Mouse (Mus musculus) myocyte (in vitro differentiated cells): ENCODE data around the gene Vps72.

Experiments used
- E2F4 ChIP-seq: IDR thresholded peaks from one replicate; pipeline ENCODE4 v1.6.1; 2011; ENCODE audit warnings: mild to moderate bottlenecking, control low read depth, moderate library complexity; ENCODE audit not compliant: insufficient read depth
- MAX ChIP-seq: IDR thresholded peaks from one replicate; pipeline ENCODE4 v1.6.1; 2011; ENCODE audit warnings: low read depth, mild to moderate bottlenecking, control low read depth
- MYOD1 ChIP-seq, 3 experiments: IDR thresholded peaks; one replicate each; pipeline ENCODE4 v1.6.1; 2011; ENCODE audit warnings: control low read depth in 2 of 3, low read depth in 2 of 3, mild to moderate bottlenecking in 2 of 3, moderate library complexity in 1 of 3; ENCODE audit not compliant: insufficient read length in 2 of 3, control insufficient read depth in 1 of 3
- MYOG ChIP-seq, 3 experiments: IDR thresholded peaks; one replicate each; pipeline ENCODE4 v1.6.1; 2011; ENCODE audit warnings: control low read depth in 2 of 3, low read depth in 2 of 3, mild to moderate bottlenecking in 2 of 3; ENCODE audit not compliant: insufficient read length in 2 of 3, control insufficient read depth in 1 of 3, insufficient read depth in 1 of 3
- POLR2A ChIP-seq: IDR thresholded peaks from one replicate; pipeline ENCODE4 v1.6.1; 2011; ENCODE audit warnings: low read depth, mild to moderate bottlenecking, control low read depth, moderate library complexity; ENCODE audit not compliant: insufficient read length
- POLR2AphosphoS2 ChIP-seq: IDR thresholded peaks from one replicate; pipeline ENCODE4 v1.6.1; 2011; ENCODE audit warnings: low read depth, control low read depth; ENCODE audit not compliant: insufficient read length
- REST ChIP-seq: IDR thresholded peaks from one replicate; pipeline ENCODE4 v1.6.1; 2011; ENCODE audit warnings: mild to moderate bottlenecking, control low read depth, moderate library complexity; ENCODE audit not compliant: insufficient read depth, insufficient read length
- TCF12 ChIP-seq: IDR thresholded peaks from one replicate; pipeline ENCODE4 v1.6.1; 2011; ENCODE audit warnings: mild to moderate bottlenecking, control low read depth; ENCODE audit not compliant: poor library complexity, insufficient read depth, severe bottlenecking
- TCF3 ChIP-seq: IDR thresholded peaks from one replicate; pipeline ENCODE4 v1.6.1; 2011; ENCODE audit warnings: low read depth, control low read depth; ENCODE audit not compliant: insufficient read length
- USF1 ChIP-seq: IDR thresholded peaks from one replicate; pipeline ENCODE4 v1.6.1; 2011; ENCODE audit warnings: low read depth, mild to moderate bottlenecking, control low read depth, moderate library complexity

- TF ChIP-seq TCF12 (no peak), MYOD1 (IDR thresholded peaks at IDR 0.05; ENCODE audit: control insufficient read depth in 1 of 3, insufficient read length in 2 of 3, low read depth in 2 of 3) (no peak), USF1 (no peak), POLR2A (no peak), TCF3 (no peak), REST (no peak), E2F4 (no peak), MAX (no peak), MYOG (IDR thresholded peaks at IDR 0.05; ENCODE audit: control insufficient read depth in 1 of 3, insufficient read depth in 1 of 3, insufficient read length in 2 of 3, low read depth in 2 of 3) (no peak), POLR2AphosphoS2 (no peak)
Observed at GRCm38 (mm10) chr3:95112760-95113159, 1.9 kb downstream of the Vps72 start.
